Mouse (Mus musculus): ENCODE results near the gene Cstad. TPM values are rescaled to one million over a fixed set of nuclear protein-coding genes. Genes with fewer than 3 reads are reported as not detected.

Cstad gene
- polyA plus RNA-seq, 1 experiment = 0.38 TPM

- WGBS = 61% methylated on average over 6 of the region's 6 CpGs
- no peak for DNase-seq (ENCODE audit: low read depth, low spot score)
These were observed 59.7 kb downstream of the Cstad start for GRCm38 (mm10) chr2:30654582-30654981.

- no peak for DNase-seq (ENCODE audit: low read depth, low spot score)
- WGBS = 79% methylated on average over 5 of the region's 5 CpGs
These were observed 60.9 kb downstream of the Cstad start for GRCm38 (mm10) chr2:30655746-30656145.

DNA sequence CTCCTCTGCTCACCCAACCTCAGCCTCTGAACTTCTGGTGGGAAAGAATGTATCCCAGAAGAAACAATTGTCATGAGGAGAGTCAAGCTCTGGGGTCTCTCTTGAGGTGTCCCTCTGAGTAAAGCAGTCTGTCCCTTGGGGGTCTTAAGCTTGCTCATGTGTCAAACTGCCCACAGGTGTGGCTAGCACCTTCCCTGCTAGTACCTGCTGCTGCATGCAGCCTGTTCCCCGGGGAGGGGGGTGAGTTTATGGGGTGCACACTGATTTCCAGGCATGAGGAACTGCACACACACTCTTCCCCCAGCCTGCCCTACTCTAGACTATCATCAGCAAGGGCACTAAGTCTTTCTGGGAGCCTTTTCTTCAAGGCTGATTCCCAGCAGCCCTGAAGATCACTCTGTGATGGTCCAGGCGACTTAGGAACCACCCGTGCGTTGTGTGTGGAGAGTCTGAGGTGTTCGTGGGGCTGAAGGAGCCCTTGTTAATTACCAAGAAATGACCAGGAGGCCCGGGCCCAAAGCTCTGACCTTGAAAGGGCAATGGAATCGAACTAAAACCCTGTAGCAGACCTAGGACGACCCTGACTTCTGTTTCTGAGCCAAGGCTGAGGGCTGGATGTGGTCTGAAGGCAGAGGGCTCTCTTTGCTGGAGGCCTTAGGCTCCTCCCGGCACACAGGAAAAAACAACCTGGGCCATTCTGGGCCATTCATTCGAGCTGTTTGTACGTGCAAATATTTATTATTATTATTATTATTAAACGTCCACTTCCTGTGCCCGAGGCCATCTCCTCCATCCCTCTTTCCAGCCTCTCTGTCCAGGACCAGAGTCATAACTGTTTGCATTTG lies 62.1 kb downstream of the Cstad start:
- 64% methylated on average over 13 of the region's 13 CpGs for WGBS
- DNase-seq (ENCODE audit: low read depth, low spot score) = no peak

- 2% methylated on average over 42 of the region's 42 CpGs for WGBS
- DNase-seq (ENCODE audit: low read depth, low spot score) = no peak
These were observed 63.0 kb downstream of the Cstad start for GRCm38 (mm10) chr2:30657674-30658479.

- WGBS = under 1% methylated on average over 43 of the region's 45 CpGs
These were observed 63.6 kb downstream of the Cstad start for GRCm38 (mm10) chr2:30658480-30658843.

More at GRCm38 (mm10) chr2:30658480-30658843, 63.6 kb downstream of the Cstad start:
- peak; percentile 69 for DNase-seq (ENCODE audit: low read depth, low spot score)

Other genes starting within 250 kb of the Cstad start
- gene Sh3glb2, start 235.7 kb upstream of the Cstad start, polyA plus RNA-seq (2012; rRNA removed) = 108 and 138 TPM in 2 replicates
- gene Miga2, start 230.8 kb upstream of the Cstad start, polyA plus RNA-seq (2012; rRNA removed) = 27.7 and 46.6 TPM in 2 replicates
- gene Dolpp1, start 202.8 kb upstream of the Cstad start, polyA plus RNA-seq (2012; rRNA removed) = 129 and 145 TPM in 2 replicates
- 45.4 and 98.7 TPM in 2 replicates for gene Crat, start 179.2 kb upstream of the Cstad start, polyA plus RNA-seq (2012; rRNA removed)
- gene Ptpa, start 179.0 kb upstream of the Cstad start, polyA plus RNA-seq (2012; rRNA removed) = 113 and 116 TPM in 2 replicates
- 3.0 and 3.5 TPM in 2 replicates for gene Ier5l, start 120.8 kb upstream of the Cstad start, polyA plus RNA-seq (2012; rRNA removed)
- gene 1700001O22Rik, start 208.6 kb downstream of the Cstad start, polyA plus RNA-seq (2012; rRNA removed) = 1.3 and 2.6 TPM in 2 replicates
- 21.3 and 24.4 TPM in 2 replicates for gene Ntmt1, start 212.8 kb downstream of the Cstad start, polyA plus RNA-seq (2012; rRNA removed)
- 21.4 and 30.1 TPM in 2 replicates for gene Asb6, start 235.3 kb downstream of the Cstad start, polyA plus RNA-seq (2012; rRNA removed)
- 2.5 and 3.2 TPM in 2 replicates for gene Prrx2, start 239.9 kb downstream of the Cstad start, polyA plus RNA-seq (2012; rRNA removed)

Data from large intestine, adult 2 months (tissue).